Mouse (Mus musculus): ENCODE data around the gene Itprip. TPM values are rescaled to one million over a fixed set of nuclear protein-coding genes. Genes with fewer than 3 reads are reported as not detected.
A peak's percentile ranks its signal among the peaks of the same experiment; 100 is the strongest.

The Itprip gene
- polyA plus RNA-seq, 1 experiment = 43.0 TPM

DNA sequence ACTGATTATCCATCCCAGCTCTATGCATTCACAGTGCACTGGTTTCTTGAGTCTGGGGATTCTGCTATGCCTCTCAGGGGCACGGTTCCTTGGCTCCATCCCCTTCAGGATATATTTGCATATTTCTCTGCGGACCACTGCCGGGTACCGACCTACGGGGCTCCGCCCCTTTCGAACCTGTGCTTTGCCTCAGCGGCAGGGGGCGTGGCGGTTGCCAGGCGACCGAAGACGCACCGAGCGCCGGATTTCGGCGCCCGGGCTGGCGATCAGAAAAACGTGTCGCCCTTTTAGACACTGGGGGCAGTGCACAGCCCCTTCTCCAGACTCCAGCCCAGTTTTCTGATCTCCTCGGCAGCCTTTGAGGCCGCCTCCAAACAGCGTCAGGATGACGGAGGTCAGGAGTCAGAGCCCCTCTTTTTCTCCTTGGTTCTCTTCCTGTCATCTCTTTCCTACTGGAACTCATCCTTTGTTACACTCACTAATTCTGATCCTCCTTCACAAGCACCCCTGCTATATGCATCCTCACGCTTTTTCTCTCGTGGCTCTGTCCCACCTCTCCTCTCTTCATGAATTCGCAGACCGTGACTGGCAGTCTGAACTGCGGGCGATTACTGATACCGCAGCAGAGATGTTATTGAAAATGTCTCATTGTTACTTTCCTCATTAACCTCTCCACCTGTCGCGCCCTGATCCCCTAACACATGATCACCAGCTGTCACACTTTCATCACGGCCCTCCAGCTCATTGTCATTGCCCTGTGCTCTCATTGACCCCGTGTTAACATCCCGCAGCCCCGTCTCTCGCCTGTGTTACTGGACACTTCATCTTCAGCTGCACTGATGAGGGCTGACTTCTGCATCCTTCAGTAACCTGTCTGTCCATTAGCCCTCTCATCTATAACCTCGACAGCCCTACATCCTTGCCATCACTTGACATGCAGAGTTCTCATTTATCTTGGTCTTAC is 18.6 kb upstream of the Itprip start, which contains the start of gene Cfap58:
Cfap58 (plus strand) TSS at position 233 of the 964 bp plus-strand sequence.
- TF ChIP-seq CTCF (IDR thresholded peaks at IDR 0.05; ENCODE audit: control insufficient read depth, insufficient read depth, insufficient replicate concordance, low read depth, low read length) = no peak
- peak; percentile 45; the same call in 1 of the 2 replicates for TF ChIP-seq POLR2A (IDR thresholded peaks at IDR 0.05; ENCODE audit: control insufficient read depth, low read depth, low read length)
- peaks cover 10% of the 10 kb centered on the region for H3K4me1 ChIP-seq (ENCODE audit: control insufficient read depth, insufficient read depth, low read length)
- no peaks in the 10 kb centered on the region for H3K36me3 ChIP-seq (ENCODE audit: control insufficient read depth, insufficient read depth, low read length)
- H3K27me3 ChIP-seq (ENCODE audit: control insufficient read depth, insufficient read depth, low read length) = no peaks in the 10 kb centered on the region
- H3K4me3 ChIP-seq (ENCODE audit: control insufficient read depth, low read depth, low read length) = peak within 1 kb of the TSS; percentile 81
- no peak within 1 kb of the TSS for H3K27ac ChIP-seq (ENCODE audit: control insufficient read depth, insufficient read depth, low read depth, low read length)

DNA sequence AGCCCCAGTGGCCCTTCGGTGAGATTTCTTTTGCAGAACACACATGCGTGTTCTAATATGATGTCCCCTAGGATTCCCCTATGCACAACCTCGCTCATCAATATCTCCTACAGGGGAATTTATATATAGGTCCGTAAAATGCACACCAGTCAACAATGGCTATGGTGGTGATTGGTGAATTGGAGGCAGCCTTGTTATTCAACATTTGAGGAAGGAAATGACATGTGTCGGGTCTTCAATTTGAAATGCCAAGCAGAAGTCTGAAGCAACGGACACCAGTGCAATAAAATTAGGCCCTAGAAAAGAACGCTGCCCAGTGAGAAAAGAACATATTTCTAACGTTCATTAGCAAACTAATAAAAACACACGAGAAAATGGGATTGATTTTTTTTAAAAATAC is 17.8 kb upstream of the Itprip start:
- H3K4me3 ChIP-seq (ENCODE audit: control insufficient read depth, low read depth, low read length) = no peak overlapping the region
- no peak overlapping the region for H3K27ac ChIP-seq (ENCODE audit: control insufficient read depth, insufficient read depth, low read depth, low read length)
- TF ChIP-seq CTCF (IDR thresholded peaks at IDR 0.05; ENCODE audit: control insufficient read depth, insufficient read depth, insufficient replicate concordance, low read depth, low read length) = no peak
- TF ChIP-seq POLR2A (IDR thresholded peaks at IDR 0.05; ENCODE audit: control insufficient read depth, low read depth, low read length) = no peak

DNA sequence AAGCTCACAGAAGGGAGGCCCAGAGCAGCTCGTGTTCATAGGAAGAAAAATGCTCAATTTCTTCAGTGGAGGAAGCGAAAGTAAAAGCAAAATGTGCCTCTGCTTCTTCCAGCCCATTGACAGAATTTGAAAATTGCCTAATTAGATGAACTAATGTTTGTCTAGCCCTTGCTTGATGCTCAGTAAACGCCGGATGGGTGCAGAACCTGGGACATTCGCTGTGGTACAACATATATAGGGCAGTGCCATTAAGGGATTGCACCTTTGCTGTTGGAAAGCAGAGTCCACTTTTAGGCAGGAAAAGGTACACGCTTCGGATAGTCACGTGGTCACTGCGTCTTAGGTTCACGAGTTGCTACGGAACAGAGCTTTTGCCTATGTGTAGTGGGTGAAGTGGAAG is 17.4 kb upstream of the Itprip start:
- TF ChIP-seq POLR2A (IDR thresholded peaks at IDR 0.05; ENCODE audit: control insufficient read depth, low read depth, low read length) = no peak
- H3K4me1 ChIP-seq (ENCODE audit: control insufficient read depth, insufficient read depth, low read length) = peaks cover 10% of the 10 kb centered on the region
- H3K27ac ChIP-seq (ENCODE audit: control insufficient read depth, insufficient read depth, low read depth, low read length) = no peak overlapping the region
- H3K4me3 ChIP-seq (ENCODE audit: control insufficient read depth, low read depth, low read length) = no peak overlapping the region
- H3K36me3 ChIP-seq (ENCODE audit: control insufficient read depth, insufficient read depth, low read length) = no peaks in the 10 kb centered on the region
- H3K27me3 ChIP-seq (ENCODE audit: control insufficient read depth, insufficient read depth, low read length) = no peaks in the 10 kb centered on the region

More for the DNA sequence above, 17.8 kb upstream of the Itprip start:
- Histone ChIP-seq H3K4me1 (ENCODE audit: control insufficient read depth, insufficient read depth, low read length) (peaks cover 10% of the 10 kb centered on the region), H3K27me3 (ENCODE audit: control insufficient read depth, insufficient read depth, low read length) (no peaks in the 10 kb centered on the region), H3K36me3 (ENCODE audit: control insufficient read depth, insufficient read depth, low read length) (no peaks in the 10 kb centered on the region)

DNA sequence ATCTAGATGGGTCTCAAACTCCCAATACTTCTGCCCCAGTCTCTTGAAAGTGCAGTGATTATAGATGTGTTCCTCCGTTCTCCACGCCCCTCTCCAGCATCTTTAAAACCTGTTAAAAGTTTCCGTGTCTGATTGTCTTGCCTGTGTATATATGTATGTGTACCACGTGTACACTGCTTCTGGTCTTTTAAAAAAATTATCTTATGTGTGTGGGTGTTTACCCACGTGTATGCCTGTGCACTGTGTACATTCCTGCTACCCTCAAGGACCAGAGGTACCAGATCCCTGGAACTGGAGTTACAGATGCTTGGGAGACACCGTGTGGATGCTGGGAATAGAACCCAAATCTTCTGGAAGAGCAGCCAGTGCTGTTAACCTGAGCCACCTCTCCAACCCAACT is 16.4 kb upstream of the Itprip start:
- Histone ChIP-seq H3K4me3 (ENCODE audit: control insufficient read depth, low read depth, low read length) (no peak overlapping the region), H3K4me1 (ENCODE audit: control insufficient read depth, insufficient read depth, low read length) (peaks cover 10% of the 10 kb centered on the region), H3K27me3 (ENCODE audit: control insufficient read depth, insufficient read depth, low read length) (no peaks in the 10 kb centered on the region), H3K36me3 (ENCODE audit: control insufficient read depth, insufficient read depth, low read length) (no peaks in the 10 kb centered on the region), H3K27ac (ENCODE audit: control insufficient read depth, insufficient read depth, low read depth, low read length) (no peak overlapping the region)
- TF ChIP-seq CTCF (IDR thresholded peaks at IDR 0.05; ENCODE audit: control insufficient read depth, insufficient read depth, insufficient replicate concordance, low read depth, low read length) = no peak
- TF ChIP-seq POLR2A (IDR thresholded peaks at IDR 0.05; ENCODE audit: control insufficient read depth, low read depth, low read length) = no peak

DNA sequence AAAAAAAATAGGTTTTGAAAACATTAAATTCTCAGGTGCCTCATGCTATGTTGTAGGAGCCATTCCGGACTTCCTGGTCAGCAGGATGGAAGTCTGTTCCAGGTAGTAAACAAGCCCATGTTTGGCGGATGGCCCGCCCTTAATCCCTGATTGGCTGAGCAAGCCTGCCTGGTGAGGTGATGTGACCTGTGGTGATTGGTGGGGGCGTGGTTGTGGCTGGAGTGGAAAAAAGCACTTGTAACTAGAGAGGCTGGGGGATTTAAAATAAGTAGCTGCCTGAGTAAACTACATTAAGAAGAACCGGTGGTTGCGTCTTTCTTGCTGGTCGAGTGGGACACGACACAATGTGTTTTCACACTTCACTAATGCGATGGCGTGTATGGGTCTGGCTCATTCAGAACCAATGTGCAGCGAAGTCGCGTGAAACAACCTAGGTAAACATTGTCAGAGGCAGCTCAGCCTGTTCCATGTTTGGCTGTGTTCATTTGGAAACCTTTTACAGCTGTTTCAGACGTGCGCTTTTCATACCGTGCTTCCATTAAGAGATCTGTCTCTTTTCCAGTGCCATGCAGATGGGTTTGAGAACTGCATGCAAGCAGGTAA is 15.6 kb upstream of the Itprip start:
- no peak overlapping the region for H3K27ac ChIP-seq (ENCODE audit: control insufficient read depth, insufficient read depth, low read depth, low read length)
- peaks cover 10% of the 10 kb centered on the region for H3K4me1 ChIP-seq (ENCODE audit: control insufficient read depth, insufficient read depth, low read length)
- no peaks in the 10 kb centered on the region for H3K27me3 ChIP-seq (ENCODE audit: control insufficient read depth, insufficient read depth, low read length)
- H3K36me3 ChIP-seq (ENCODE audit: control insufficient read depth, insufficient read depth, low read length) = no peaks in the 10 kb centered on the region
- TF ChIP-seq CTCF (IDR thresholded peaks at IDR 0.05; ENCODE audit: control insufficient read depth, insufficient read depth, insufficient replicate concordance, low read depth, low read length) (no peak), POLR2A (IDR thresholded peaks at IDR 0.05; ENCODE audit: control insufficient read depth, low read depth, low read length) (no peak)
- H3K4me3 ChIP-seq (ENCODE audit: control insufficient read depth, low read depth, low read length) = no peak overlapping the region

DNA sequence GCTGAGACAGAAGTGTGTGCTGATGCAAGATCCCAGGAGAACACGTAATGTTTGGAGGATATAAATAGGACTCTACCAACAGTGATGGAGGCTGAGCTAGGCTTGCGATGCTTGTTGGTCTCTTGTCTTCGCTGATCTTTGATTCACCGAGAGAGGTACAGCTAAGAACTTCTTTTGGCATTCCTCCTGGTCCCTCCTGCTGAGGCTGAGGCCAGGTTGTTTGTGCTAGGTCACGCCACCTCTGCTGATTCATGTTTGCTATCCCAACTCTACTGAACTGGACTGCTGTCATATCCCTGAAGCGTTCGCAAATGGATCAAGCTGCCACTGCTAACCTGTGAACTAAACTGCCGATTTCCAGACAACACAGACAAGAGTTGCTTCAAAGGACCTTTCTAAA is 15.0 kb upstream of the Itprip start:
- Histone ChIP-seq H3K27ac (ENCODE audit: control insufficient read depth, insufficient read depth, low read depth, low read length) (no peak overlapping the region), H3K4me1 (ENCODE audit: control insufficient read depth, insufficient read depth, low read length) (peaks cover 10% of the 10 kb centered on the region), H3K36me3 (ENCODE audit: control insufficient read depth, insufficient read depth, low read length) (no peaks in the 10 kb centered on the region), H3K4me3 (ENCODE audit: control insufficient read depth, low read depth, low read length) (no peak overlapping the region), H3K27me3 (ENCODE audit: control insufficient read depth, insufficient read depth, low read length) (no peaks in the 10 kb centered on the region)
- TF ChIP-seq CTCF (IDR thresholded peaks at IDR 0.05; ENCODE audit: control insufficient read depth, insufficient read depth, insufficient replicate concordance, low read depth, low read length) = no peak
- TF ChIP-seq POLR2A (IDR thresholded peaks at IDR 0.05; ENCODE audit: control insufficient read depth, low read depth, low read length) = no peak

DNA sequence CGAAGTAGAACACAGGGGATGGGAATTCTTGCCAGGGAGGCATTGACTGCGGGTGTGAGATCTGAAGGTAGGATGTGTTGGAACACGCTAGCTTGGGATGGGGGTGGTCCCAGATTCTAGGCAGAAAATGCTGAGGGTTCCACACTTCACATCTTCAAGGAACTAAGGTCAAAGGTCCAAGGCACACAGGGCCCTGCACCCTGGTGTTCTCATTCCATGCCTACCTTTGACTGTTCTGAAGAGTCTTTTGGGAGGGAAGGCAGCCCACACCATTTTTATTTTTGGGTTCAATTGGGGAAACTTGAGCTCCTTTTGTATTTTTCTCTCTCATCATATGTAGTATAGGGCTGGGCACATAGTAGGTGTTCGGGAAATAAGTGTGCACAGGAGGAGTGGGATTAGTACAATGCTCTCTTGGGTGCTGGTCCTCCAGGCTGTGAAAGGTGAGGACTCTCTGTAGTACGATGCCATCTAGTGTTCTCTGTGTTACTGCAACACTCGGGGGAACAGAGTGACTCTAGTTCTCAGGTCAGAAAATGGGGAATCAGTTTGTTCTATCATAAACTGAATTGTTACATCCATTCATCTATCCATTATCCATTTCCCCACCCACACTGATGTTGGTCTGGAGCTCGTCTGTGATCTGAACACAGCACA is 13.0 kb upstream of the Itprip start:
- no peaks in the 10 kb centered on the region for H3K27me3 ChIP-seq (ENCODE audit: control insufficient read depth, insufficient read depth, low read length)
- TF ChIP-seq CTCF (IDR thresholded peaks at IDR 0.05; ENCODE audit: control insufficient read depth, insufficient read depth, insufficient replicate concordance, low read depth, low read length) (no peak), POLR2A (IDR thresholded peaks at IDR 0.05; ENCODE audit: control insufficient read depth, low read depth, low read length) (no peak)
- H3K36me3 ChIP-seq (ENCODE audit: control insufficient read depth, insufficient read depth, low read length) = no peaks in the 10 kb centered on the region
- no peak overlapping the region for H3K4me3 ChIP-seq (ENCODE audit: control insufficient read depth, low read depth, low read length)
- H3K4me1 ChIP-seq (ENCODE audit: control insufficient read depth, insufficient read depth, low read length) = peaks cover 2% of the 10 kb centered on the region; the same call in 1 of the 2 replicates
- no peak overlapping the region for H3K27ac ChIP-seq (ENCODE audit: control insufficient read depth, insufficient read depth, low read depth, low read length)
